Mouse (Mus musculus): Measurements from ENCODE around the gene Gdf11.

Gdf11 gene

DNA sequence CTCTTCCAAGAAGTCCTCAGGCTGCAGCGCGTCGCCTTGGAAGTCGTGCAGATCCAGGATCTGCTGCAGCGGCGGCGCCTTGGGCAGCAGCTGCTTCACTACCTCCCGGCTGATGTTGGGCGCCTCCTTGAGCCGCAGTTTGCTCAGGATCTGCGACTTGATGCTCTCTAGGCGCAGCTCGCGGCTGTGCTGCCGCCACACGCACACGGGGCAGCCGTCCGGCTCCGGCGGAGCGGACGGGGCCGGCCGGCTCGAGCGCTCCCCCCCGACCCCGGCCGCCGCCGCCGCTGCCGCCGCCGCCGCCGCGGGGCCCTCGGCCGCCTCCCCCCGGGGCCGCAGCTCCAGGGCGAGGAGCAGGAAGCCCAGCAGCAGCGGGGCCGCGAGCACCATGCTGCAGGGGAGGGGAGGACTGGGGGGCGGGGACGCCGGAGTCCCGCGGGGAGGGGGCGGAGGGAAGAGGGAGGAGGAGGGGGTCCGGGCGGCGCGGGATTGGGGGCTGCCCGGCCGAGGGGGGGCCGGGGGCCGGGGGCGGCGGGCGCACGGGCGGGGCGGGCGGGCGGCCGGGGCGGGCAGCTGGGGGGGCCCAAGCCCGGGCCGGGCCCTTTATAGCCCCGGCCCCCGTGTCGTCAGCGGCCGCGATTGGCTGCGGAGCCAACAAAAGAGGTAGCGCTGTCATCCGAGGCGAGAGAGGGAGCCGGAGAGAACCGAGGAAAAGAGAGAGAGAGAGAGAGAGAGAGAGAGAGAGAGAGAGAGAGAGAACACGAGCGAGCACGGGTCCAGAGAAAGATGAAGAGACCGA, at the start of gene Gdf11:
Gene Gdf11, minus strand, starts transcription at position 423 of the 799 bp plus-strand sequence.
- DNase-seq, result peak; percentile 47 to 61

- no peak for DNase-seq
Measured at GRCm38 (mm10) chr10:128940475-128941061, 49.0 kb upstream of the Gdf11 start.

GRCm38 (mm10) chr10:128938974-128939373, 47.5 kb upstream of the Gdf11 start:
- peak; percentile 41 to 49 for DNase-seq

GRCm38 (mm10) chr10:128938457-128938856, 46.9 kb upstream of the Gdf11 start:
- peak; percentile 93 to 97 for DNase-seq

GRCm38 (mm10) chr10:128937756-128938390, 46.4 kb upstream of the Gdf11 start:
- peak in 1 of 2 experiments; percentile 55 for DNase-seq

GRCm38 (mm10) chr10:128935826-128936440, 44.4 kb upstream of the Gdf11 start:
- DNase-seq, result peak; percentile 42 to 53

DNA sequence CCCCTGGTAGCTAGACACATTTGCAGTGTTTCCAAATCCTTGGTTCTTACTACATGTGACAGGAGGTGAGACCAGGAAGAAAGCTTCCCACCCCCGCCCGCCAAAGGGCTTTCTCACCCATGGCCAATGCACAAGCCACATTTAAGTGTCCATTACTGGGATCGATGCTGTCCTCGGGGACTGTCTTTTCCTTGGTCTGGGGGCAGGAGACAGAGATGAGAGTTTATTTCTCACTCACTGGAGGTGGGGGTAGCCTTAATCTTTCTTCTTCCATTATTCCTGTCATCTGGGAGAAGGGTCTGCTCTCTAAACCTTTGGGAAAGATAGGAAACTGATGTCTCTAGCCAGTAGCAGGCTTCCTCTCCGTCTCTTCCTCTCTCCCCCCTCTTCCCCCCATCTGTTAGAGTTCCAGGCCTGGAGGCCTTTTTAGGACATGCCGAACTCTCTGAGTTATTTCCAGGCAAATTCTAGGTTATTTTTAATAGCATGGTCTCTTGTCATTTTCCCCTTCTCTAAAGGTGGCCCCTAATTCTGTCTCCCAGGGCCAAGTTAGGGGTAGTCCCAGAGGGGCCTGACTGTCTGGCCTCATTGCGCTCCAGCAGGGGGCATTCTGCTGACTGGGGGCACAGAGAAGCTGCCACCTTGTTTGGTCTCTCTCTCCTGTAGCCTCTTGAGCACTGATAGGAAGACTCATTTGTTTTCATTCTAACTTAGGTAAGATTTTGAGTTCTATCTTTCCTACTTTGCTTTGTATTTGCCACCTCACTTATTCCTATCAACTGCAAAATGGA, 43.7 kb upstream of the Gdf11 start:
- peak; percentile 28 to 49 for DNase-seq

DNA sequence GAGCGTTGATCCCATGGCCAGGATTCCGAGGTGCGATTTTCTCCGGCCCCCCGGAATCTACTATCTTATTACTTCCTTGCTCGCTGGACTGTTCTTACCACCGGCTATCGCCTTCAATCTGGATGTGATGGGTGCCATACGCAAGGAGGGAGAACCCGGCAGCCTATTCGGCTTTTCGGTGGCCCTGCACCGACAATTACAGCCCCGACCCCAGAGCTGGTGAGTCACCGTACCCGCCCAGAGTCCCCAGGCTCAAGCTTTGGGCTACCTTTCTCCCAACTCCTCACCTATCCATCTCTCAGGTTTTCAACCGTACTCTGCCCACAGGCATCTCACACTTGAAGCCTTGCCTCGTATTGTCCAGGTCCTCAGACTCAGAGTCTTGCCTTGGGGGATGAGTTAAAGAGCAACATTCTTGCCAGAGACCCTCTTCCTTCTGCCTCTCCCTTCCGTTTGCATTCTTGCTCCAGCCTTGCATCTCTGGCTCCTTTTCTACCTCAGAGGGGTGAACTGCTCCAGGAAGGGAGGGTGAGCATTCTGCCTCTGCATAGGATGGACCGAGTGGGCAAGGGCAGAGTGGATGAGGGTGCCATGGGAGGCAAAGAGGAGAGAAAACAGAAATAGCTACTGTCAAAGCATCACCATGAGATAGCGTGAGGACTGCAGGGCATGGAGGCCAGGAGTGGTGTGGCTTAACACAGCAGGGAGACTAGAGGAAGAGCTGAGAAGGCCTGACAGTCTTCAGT, 42.6 kb upstream of the Gdf11 start:
- peak; percentile 53 to 59 for DNase-seq

GRCm38 (mm10) chr10:128933574-128933973, 42.1 kb upstream of the Gdf11 start, which contains the start of gene Itga7:
Gene Itga7 (plus strand): TSS chr10:128933818.
- DNase-seq, result peak; percentile 75 to 86

- DNase-seq, result peak in 1 of 2 experiments; percentile 4
Measured at GRCm38 (mm10) chr10:128931441-128931840, 39.9 kb upstream of the Gdf11 start.

GRCm38 (mm10) chr10:128929638-128930378, 38.3 kb upstream of the Gdf11 start:
- DNase-seq, result peak; percentile 2 to 20

DNA sequence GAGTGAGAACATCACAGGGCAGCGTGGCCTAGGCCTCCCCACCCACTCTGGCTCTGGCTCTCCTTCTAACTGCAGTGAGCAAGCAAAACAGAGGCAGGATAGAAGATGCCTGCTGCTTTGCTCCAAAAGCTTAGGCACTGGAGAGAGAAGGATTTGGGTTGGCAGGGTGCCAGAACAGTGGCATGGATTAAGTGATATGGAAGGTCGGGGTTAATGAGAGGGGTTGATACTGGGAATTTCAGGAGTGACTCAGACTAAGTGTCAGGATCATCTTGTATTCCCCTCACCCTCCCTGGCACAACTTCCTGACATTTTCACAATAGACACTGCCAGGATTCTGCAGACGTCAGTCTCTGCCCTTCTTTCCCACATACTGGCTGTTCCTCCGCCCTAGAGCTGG, 36.8 kb upstream of the Gdf11 start:
- peak in 1 of 2 experiments; percentile 61 for DNase-seq

- no peak for DNase-seq
Measured at GRCm38 (mm10) chr10:128923935-128924334, 32.4 kb upstream of the Gdf11 start, which contains the start of gene Bloc1s1. Gene Bloc1s1 (minus strand): TSS chr10:128924035.

DNA sequence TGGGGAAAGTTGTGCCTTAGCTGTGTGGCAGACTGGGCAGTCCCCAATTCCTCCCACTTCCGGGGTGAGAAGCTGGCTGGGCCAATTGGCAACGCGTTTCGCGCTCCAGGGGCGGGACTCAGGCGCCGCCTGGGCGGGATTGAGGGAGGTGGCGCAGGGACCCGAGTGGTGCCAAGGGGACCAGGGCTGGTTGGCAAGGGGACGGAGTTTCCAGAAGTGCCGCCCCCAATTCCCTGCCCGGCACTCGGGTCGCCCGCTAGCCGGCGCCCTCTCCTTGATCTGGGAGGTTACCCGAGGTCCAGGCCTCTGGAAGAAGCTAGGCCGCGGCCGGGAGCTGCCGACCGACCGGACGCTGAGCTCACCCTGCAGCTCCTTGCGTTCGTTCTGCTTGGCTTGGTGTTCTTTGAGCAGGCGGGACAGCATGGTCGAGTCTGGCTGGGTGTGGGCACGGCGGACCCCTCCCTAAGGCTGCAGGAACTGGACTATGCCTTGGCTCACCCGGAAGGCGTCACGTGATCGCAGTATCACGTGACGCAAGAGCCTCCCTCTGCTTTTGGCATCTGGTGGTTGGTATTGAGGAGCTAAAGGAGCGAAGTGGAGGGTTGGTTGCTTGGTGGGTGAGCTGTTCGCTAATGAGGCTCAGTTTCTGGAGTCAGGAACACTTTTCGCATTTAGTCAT, 31.6 kb upstream of the Gdf11 start:
- peak; percentile 94 to 96 for DNase-seq

DNA sequence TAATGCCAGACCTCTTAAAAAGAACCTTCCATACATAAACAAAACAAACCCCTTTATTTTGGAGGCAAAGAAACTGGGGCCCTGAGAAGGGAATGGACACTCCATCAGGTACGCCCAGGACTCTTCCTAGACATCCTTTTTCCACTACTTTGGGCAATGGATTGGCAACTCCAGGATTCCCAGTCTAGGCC, 31.2 kb upstream of the Gdf11 start, which contains the start of gene Rdh5:
Gene Rdh5, minus strand, starts transcription at position 67 of the 191 bp plus-strand sequence.
- no peak for DNase-seq

GRCm38 (mm10) chr10:128921883-128922821, 30.6 kb upstream of the Gdf11 start:
- no peak for DNase-seq

DNA sequence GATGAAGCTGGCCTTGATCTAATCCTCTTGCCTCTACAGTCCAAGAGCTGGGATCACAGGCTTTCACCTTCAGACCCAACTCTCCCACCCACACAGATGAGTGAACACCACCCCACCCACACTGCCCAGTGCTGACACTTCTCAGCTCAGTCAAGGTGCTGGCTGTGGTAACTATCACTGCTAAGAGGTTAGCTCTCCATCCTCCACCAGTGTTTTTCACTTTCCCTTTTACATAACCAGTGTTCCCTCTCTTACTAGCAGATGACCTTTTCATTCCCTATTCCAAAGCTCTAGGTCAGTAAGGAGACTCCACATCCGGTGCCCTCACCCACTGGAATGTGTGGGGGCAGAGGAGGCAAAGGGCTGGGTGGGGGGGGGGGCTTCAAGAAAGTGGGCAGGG, 29.7 kb upstream of the Gdf11 start:
- DNase-seq, result no peak

DNA sequence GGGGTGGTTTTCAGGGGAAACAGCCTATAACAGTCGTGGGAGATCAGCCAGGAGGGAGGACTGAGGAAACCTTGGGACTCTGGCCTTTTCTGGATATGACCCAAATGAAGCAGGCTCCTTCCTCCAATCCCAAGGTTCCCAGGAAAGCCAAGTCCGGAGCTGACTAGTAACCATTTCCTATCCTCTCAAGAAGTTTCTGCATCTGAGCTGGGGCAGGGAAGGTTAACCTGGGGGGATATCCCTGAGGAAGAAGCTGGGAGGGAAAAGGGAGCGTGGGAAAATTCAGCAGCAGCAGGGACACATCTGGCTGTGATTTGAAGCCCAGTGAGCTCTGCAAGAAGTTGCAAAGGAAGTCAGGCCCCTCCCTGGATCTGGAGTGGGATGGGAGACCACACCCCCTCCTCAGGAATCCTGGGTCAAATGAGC, 29.2 kb upstream of the Gdf11 start:
- DNase-seq, result no peak

DNA sequence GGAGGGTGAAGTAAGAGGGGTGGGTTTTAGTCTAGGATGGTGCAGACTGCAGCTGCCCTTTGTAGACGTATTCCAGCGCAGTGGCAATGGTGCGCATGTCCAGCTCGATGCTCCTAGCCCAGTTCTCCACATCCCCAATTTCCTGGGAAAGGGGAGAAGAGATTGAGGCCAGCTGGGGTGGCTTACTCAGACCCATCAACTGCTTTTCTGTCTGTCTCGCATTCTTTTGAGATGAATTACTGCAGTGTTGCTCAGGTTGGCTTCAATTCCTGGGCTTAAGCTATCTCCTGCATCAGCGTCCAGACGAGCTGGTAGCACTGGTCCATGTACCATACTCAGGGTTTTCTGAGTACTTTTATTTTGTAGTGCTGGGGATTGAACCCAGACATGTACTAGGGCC, 28.4 kb upstream of the Gdf11 start:
- DNase-seq, result no peak
